7 mouse cellular contexts compared by ENCODE assay signal in genomic region chr15:86673096-86673520, GRCm38 (mm10).
DNase-seq lines count a peak whose midpoint lies in the region; ATAC-seq and TF ChIP-seq lines count a peak whose summit lies in the region.

No protein-coding gene starts in this region.

- no peak for TF ChIP-seq POLR2A in myocyte (IDR thresholded peaks at IDR 0.05; ENCODE audit: insufficient read length, low read depth)

- H3K36me3 ChIP-seq in lung, embryonic 14.5 days (ENCODE audit: insufficient read depth), result no peaks in the 10 kb centered on the region
- H3K36me3 ChIP-seq in hindbrain, embryonic 12.5 days, result no peaks in the 10 kb centered on the region
- H3K36me3 ChIP-seq in myocyte (ENCODE audit: control insufficient read depth, insufficient read depth), result no peaks in the 10 kb centered on the region

- ATAC-seq in lung, embryonic 14.5 days (ENCODE audit: insufficient read depth), result no peak
- ATAC-seq in hindbrain, embryonic 12.5 days (ENCODE audit: low FRiP score), result 0 out of 2 replicates have a peak, but pooled peaks have one; percentile 16
- no peak for ATAC-seq in erythroblast, adult 5-6 weeks (replicated peaks; ENCODE audit: low FRiP score, poor library complexity, severe bottlenecking)
- ATAC-seq in megakaryocyte-erythroid progenitor cell, adult 5-6 weeks (replicated peaks; ENCODE audit: low FRiP score, low TSS enrichment, poor library complexity, severe bottlenecking), result no peak

- DNase-seq in lung, embryonic 14.5 days, result peak; percentile 70
- no peak for DNase-seq in lung, postnatal 10 days
- peak; percentile 23 for DNase-seq in embryo, embryonic 11.5 days (ENCODE audit: low read depth, low spot score)

- no peak overlapping the region for H3K9ac ChIP-seq in lung, embryonic 14.5 days
- no peak overlapping the region for H3K9ac ChIP-seq in hindbrain, embryonic 12.5 days

- H3K4me1 ChIP-seq in lung, embryonic 14.5 days (ENCODE audit: insufficient read depth), result no peaks in the 10 kb centered on the region
- H3K4me1 ChIP-seq in hindbrain, embryonic 12.5 days, result peaks cover 6% of the 10 kb centered on the region

- H3K27ac ChIP-seq in lung, embryonic 14.5 days (ENCODE audit: low read depth), result no peak overlapping the region
- no peak overlapping the region for H3K27ac ChIP-seq in hindbrain, embryonic 12.5 days

- 24% methylated on average over 9 of the region's 9 CpGs for WGBS in lung, embryonic 14.5 days
- 24% methylated on average over 9 of the region's 9 CpGs for WGBS in hindbrain, embryonic 12.5 days

- TF ChIP-seq CTCF in lung, embryonic 14.5 days (IDR thresholded peaks at IDR 0.05; ENCODE audit: low read depth), result no peak

- H3K79me2 ChIP-seq in myocyte (ENCODE audit: control insufficient read depth, insufficient read depth), result no peaks in the 10 kb centered on the region

- H3ac ChIP-seq in myocyte (ENCODE audit: control insufficient read depth, insufficient read length), result no peak overlapping the region

- H3K27me3 ChIP-seq in lung, embryonic 14.5 days (ENCODE audit: insufficient read depth, low read length), result no peaks in the 10 kb centered on the region
- 0 out of 2 replicates have a peak, but pooled peaks cover 2% of the 10 kb centered on the region for H3K27me3 ChIP-seq in hindbrain, embryonic 12.5 days
- H3K27me3 ChIP-seq in myocyte (ENCODE audit: control insufficient read depth, insufficient read depth, insufficient read length), result no peaks in the 10 kb centered on the region

- H3K9me3 ChIP-seq in lung, embryonic 14.5 days (ENCODE audit: low read depth, low read length), result no peaks in the 10 kb centered on the region
- H3K9me3 ChIP-seq in hindbrain, embryonic 12.5 days (replicated peaks), result no peaks in the 10 kb centered on the region

- H3K4me3 ChIP-seq in lung, embryonic 14.5 days (ENCODE audit: low read depth, low read length), result no peak overlapping the region
- H3K4me3 ChIP-seq in hindbrain, embryonic 12.5 days, result no peak overlapping the region
- no peak overlapping the region for H3K4me3 ChIP-seq in myocyte

- H3K4me2 ChIP-seq in lung, embryonic 14.5 days, result no peak overlapping the region
- no peak overlapping the region for H3K4me2 ChIP-seq in hindbrain, embryonic 12.5 days (replicated peaks)
- H3K4me2 ChIP-seq in myocyte (ENCODE audit: low read depth), result no peak overlapping the region

TF ChIP-seq in myocyte, 11 proteins besides CTCF, POLR2A, EP300 and RAD21:
- TF ChIP-seq REST (IDR thresholded peaks at IDR 0.05; ENCODE audit: insufficient read depth, insufficient read length), result peak; percentile 82
- no peak for TF ChIP-seq TCF12 (IDR thresholded peaks at IDR 0.05; ENCODE audit: insufficient read depth, poor library complexity, severe bottlenecking)
